Mouse (Mus musculus) embryonic facial prominence, embryonic 12.5 days (tissue): ENCODE results near the gene Nfatc2ip. TPM values are rescaled to one million over a fixed set of nuclear protein-coding genes. Genes with fewer than 3 reads are reported as not detected.

Experiments used
- ATAC-seq: fragments of 200-750 bp; cut with Nextera tagmentation; 2 replicates; pipeline ENCODE4 v1.8.0; 2017; ENCODE audit not compliant: insufficient number of reproducible peaks, insufficient read depth, low FRiP score, low TSS enrichment
- H3K27ac ChIP-seq: fragments of 300-500 bp; sonication (generic); 2 replicates; pipeline ENCODE4 v1.5.1; 2016; ENCODE audit warnings: mild to moderate bottlenecking
- H3K27me3 ChIP-seq: fragments of 300-500 bp; sonication (generic); 2 replicates; pipeline ENCODE4 v1.6.1; 2016; ENCODE audit warnings: mild to moderate bottlenecking, moderate library complexity
- H3K36me3 ChIP-seq: fragments of 300-500 bp; sonication (generic); 2 replicates; pipeline ENCODE4 v1.6.1; 2016; ENCODE audit warnings: mild to moderate bottlenecking
- H3K4me1 ChIP-seq: fragments of 300-500 bp; sonication (generic); 2 replicates; pipeline ENCODE4 v1.6.1; 2016
- H3K4me2 ChIP-seq: fragments of 300-500 bp; sonication (generic); replicated peaks from 2 replicates; pipeline ENCODE4 v1.6.1; 2016; ENCODE audit warnings: mild to moderate bottlenecking, moderate library complexity
- H3K4me3 ChIP-seq: fragments of 300-500 bp; sonication (generic); 2 replicates; pipeline ENCODE4 v1.5.1; 2016; ENCODE audit warnings: mild to moderate bottlenecking
- H3K9ac ChIP-seq: fragments of 300-500 bp; sonication (generic); 2 replicates; pipeline ENCODE4 v1.6.1; 2016; ENCODE audit warnings: mild to moderate bottlenecking, moderate library complexity
- H3K9me3 ChIP-seq: fragments of 300-500 bp; sonication (generic); 2 replicates; pipeline ENCODE4 v1.6.1; 2016; ENCODE audit warnings: mild to moderate bottlenecking, moderate library complexity
- whole genome bisulfite sequencing: fragments of 180-500 bp; shearing (Covaris S2); methylation state at CpG from one replicate; pipeline ENCODE4 v1.1.7; 2016; 5-methylcytosine and 5-hydroxymethylcytosine counted together
- polyA plus RNA-seq: library from polyadenylated mRNA; unstranded; fragments of >200 nt; fragmentation: Nextera tagmentation; extraction: Ambion mirVana; gene quantifications from 2 replicates; pipeline ENCODE4 v1.2.1, GENCODE M21; 2016

Gene Nfatc2ip
- polyA plus RNA-seq, 1 experiment from 2014 or later, result 3.1 TPM

GRCm38 (mm10) chr7:126428631-126429502, 32.3 kb upstream of the Nfatc2ip start, which contains the start of gene Rabep2:
TSS of gene Rabep2 (plus strand) at chr7:126428759.
- peaks cover 3% of the 10 kb centered on the region for H3K36me3 ChIP-seq
- peak; percentile 83 for ATAC-seq
- under 1% methylated on average over 82 of the region's 82 CpGs for WGBS
- H3K27ac ChIP-seq, result peak within 1 kb of the TSS; percentile 91
- peak within 1 kb of the TSS; percentile 79 for H3K4me2 ChIP-seq
- H3K4me1 ChIP-seq, result peaks cover 12% of the 10 kb centered on the region
- H3K9ac ChIP-seq, result peak within 1 kb of the TSS; percentile 86
- peak within 1 kb of the TSS; percentile 70 for H3K4me3 ChIP-seq
- H3K27me3 ChIP-seq, result no peaks in the 10 kb centered on the region
- H3K9me3 ChIP-seq, result no peaks in the 10 kb centered on the region

GRCm38 (mm10) chr7:126428154-126428553, 31.6 kb upstream of the Nfatc2ip start:
- H3K9ac ChIP-seq, result peak overlapping the region; percentile 86
- peaks cover 3% of the 10 kb centered on the region for H3K36me3 ChIP-seq
- H3K4me1 ChIP-seq, result peaks cover 12% of the 10 kb centered on the region
- H3K9me3 ChIP-seq, result no peaks in the 10 kb centered on the region
- H3K4me2 ChIP-seq, result peak overlapping the region; percentile 79
- H3K4me3 ChIP-seq, result peak overlapping the region; percentile 70
- peak overlapping the region; percentile 91 for H3K27ac ChIP-seq
- WGBS, result 29% methylated on average over 4 of the region's 4 CpGs
- no peak; the same call in 1 of the 2 replicates for ATAC-seq
- no peaks in the 10 kb centered on the region for H3K27me3 ChIP-seq

- WGBS, result 51% methylated on average over 12 of the region's 13 CpGs
- peaks cover 12% of the 10 kb centered on the region for H3K4me1 ChIP-seq
- ATAC-seq, result no peak
- peak overlapping the region; percentile 79; the same call in 1 of the 2 replicates for H3K4me2 ChIP-seq
- no peak overlapping the region for H3K27ac ChIP-seq
- no peak overlapping the region for H3K4me3 ChIP-seq
- H3K9me3 ChIP-seq, result no peaks in the 10 kb centered on the region
- no peak overlapping the region for H3K9ac ChIP-seq
- H3K27me3 ChIP-seq, result no peaks in the 10 kb centered on the region
- no peaks in the 10 kb centered on the region; the same call in 1 of the 2 replicates for H3K36me3 ChIP-seq
Observed at GRCm38 (mm10) chr7:126427323-126427860, 30.9 kb upstream of the Nfatc2ip start.

GRCm38 (mm10) chr7:126424161-126424560, 27.6 kb upstream of the Nfatc2ip start:
- Histone ChIP-seq H3K36me3 (no peaks in the 10 kb centered on the region), H3K27ac (no peak overlapping the region), H3K4me3 (no peak overlapping the region), H3K4me2 (no peak overlapping the region), H3K4me1 (peaks cover 7% of the 10 kb centered on the region; the same call in 1 of the 2 replicates), H3K27me3 (no peaks in the 10 kb centered on the region), H3K9ac (no peak overlapping the region), H3K9me3 (no peaks in the 10 kb centered on the region)
- WGBS, result 77% methylated on average over 6 of the region's 6 CpGs
- no peak for ATAC-seq

GRCm38 (mm10) chr7:126421756-126422155, 25.2 kb upstream of the Nfatc2ip start:
- no peak overlapping the region for H3K27ac ChIP-seq
- ATAC-seq, result no peak
- no peaks in the 10 kb centered on the region for H3K4me1 ChIP-seq
- no peaks in the 10 kb centered on the region for H3K27me3 ChIP-seq
- H3K9me3 ChIP-seq, result no peaks in the 10 kb centered on the region
- H3K4me3 ChIP-seq, result no peak overlapping the region
- WGBS, result 88% methylated on average over 5 of the region's 5 CpGs
- H3K9ac ChIP-seq, result no peak overlapping the region
- H3K4me2 ChIP-seq, result no peak overlapping the region
- H3K36me3 ChIP-seq, result no peaks in the 10 kb centered on the region

GRCm38 (mm10) chr7:126418496-126418895, 22.0 kb upstream of the Nfatc2ip start:
- ATAC-seq, result no peak
- Histone ChIP-seq H3K4me1 (no peaks in the 10 kb centered on the region), H3K9ac (no peak overlapping the region), H3K27ac (no peak overlapping the region), H3K36me3 (no peaks in the 10 kb centered on the region), H3K9me3 (no peaks in the 10 kb centered on the region), H3K27me3 (no peaks in the 10 kb centered on the region), H3K4me2 (no peak overlapping the region), H3K4me3 (no peak overlapping the region)
- 73% methylated on average over 3 of the region's 3 CpGs for WGBS

- ATAC-seq, result no peak
- no peak overlapping the region for H3K9ac ChIP-seq
- H3K27ac ChIP-seq, result no peak overlapping the region
- H3K36me3 ChIP-seq, result no peaks in the 10 kb centered on the region
- H3K4me3 ChIP-seq, result no peak overlapping the region
- no peaks in the 10 kb centered on the region for H3K9me3 ChIP-seq
- H3K4me1 ChIP-seq, result no peaks in the 10 kb centered on the region
- H3K27me3 ChIP-seq, result no peaks in the 10 kb centered on the region
- 84% methylated on average over 4 of the region's 4 CpGs for WGBS
- no peak overlapping the region for H3K4me2 ChIP-seq
Observed at GRCm38 (mm10) chr7:126417606-126418005, 21.1 kb upstream of the Nfatc2ip start.

- Histone ChIP-seq H3K9me3 (no peaks in the 10 kb centered on the region), H3K4me1 (no peaks in the 10 kb centered on the region), H3K4me2 (no peak overlapping the region), H3K27me3 (no peaks in the 10 kb centered on the region), H3K4me3 (no peak overlapping the region), H3K36me3 (no peaks in the 10 kb centered on the region), H3K27ac (no peak overlapping the region), H3K9ac (no peak overlapping the region)
- no peak for ATAC-seq
- 35% methylated on average over 8 of the region's 8 CpGs for WGBS
Observed at GRCm38 (mm10) chr7:126417045-126417444, 20.5 kb upstream of the Nfatc2ip start.

GRCm38 (mm10) chr7:126416615-126417014, 20.1 kb upstream of the Nfatc2ip start:
- Histone ChIP-seq H3K27ac (peak overlapping the region; percentile 7; the same call in 1 of the 2 replicates), H3K4me3 (no peak overlapping the region), H3K4me2 (no peak overlapping the region)

GRCm38 (mm10) chr7:126414725-126415124, 18.2 kb upstream of the Nfatc2ip start, which contains the start of gene Cd19:
TSS of gene Cd19 (minus strand) at chr7:126414889.
- ATAC-seq, result no peak
- H3K36me3 ChIP-seq, result no peaks in the 10 kb centered on the region
- 82% methylated on average over 6 of the region's 6 CpGs for WGBS

More at GRCm38 (mm10) chr7:126416615-126417014, 20.1 kb upstream of the Nfatc2ip start:
- 58% methylated on average over 2 of the region's 2 CpGs for WGBS
- Histone ChIP-seq H3K4me1 (no peaks in the 10 kb centered on the region), H3K36me3 (no peaks in the 10 kb centered on the region), H3K9ac (no peak overlapping the region), H3K27me3 (no peaks in the 10 kb centered on the region), H3K9me3 (no peaks in the 10 kb centered on the region)
- peak; percentile 19; the same call in 1 of the 2 replicates for ATAC-seq

GRCm38 (mm10) chr7:126411061-126411460, 14.5 kb upstream of the Nfatc2ip start:
- WGBS, result 86% methylated on average over 4 of the region's 4 CpGs
- Histone ChIP-seq H3K4me3 (no peak overlapping the region), H3K9ac (no peak overlapping the region), H3K4me2 (no peak overlapping the region), H3K36me3 (no peaks in the 10 kb centered on the region), H3K27me3 (no peaks in the 10 kb centered on the region), H3K9me3 (no peaks in the 10 kb centered on the region), H3K27ac (no peak overlapping the region), H3K4me1 (no peaks in the 10 kb centered on the region)
- no peak for ATAC-seq

More at GRCm38 (mm10) chr7:126414725-126415124, 18.2 kb upstream of the Nfatc2ip start, which contains the start of gene Cd19:
- H3K9ac ChIP-seq, result no peak within 1 kb of the TSS
- H3K27me3 ChIP-seq, result no peaks in the 10 kb centered on the region
- H3K9me3 ChIP-seq, result no peaks in the 10 kb centered on the region
- no peak within 1 kb of the TSS for H3K4me3 ChIP-seq
- H3K27ac ChIP-seq, result no peak within 1 kb of the TSS
- H3K4me2 ChIP-seq, result no peak within 1 kb of the TSS
- H3K4me1 ChIP-seq, result no peaks in the 10 kb centered on the region

- WGBS, result 73% methylated on average over 2 of the region's 2 CpGs
- no peak for ATAC-seq
Observed at GRCm38 (mm10) chr7:126408686-126409085, 12.1 kb upstream of the Nfatc2ip start.

More at GRCm38 (mm10) chr7:126408686-126409085, 12.1 kb upstream of the Nfatc2ip start:
- H3K9me3 ChIP-seq, result no peaks in the 10 kb centered on the region
- H3K4me3 ChIP-seq, result no peak overlapping the region
- H3K27me3 ChIP-seq, result no peaks in the 10 kb centered on the region
- no peaks in the 10 kb centered on the region for H3K36me3 ChIP-seq
- no peak overlapping the region for H3K27ac ChIP-seq
- no peaks in the 10 kb centered on the region for H3K4me1 ChIP-seq
- H3K9ac ChIP-seq, result no peak overlapping the region
- H3K4me2 ChIP-seq, result no peak overlapping the region
